In genomic region chr1:34751128-34751527, GRCm38 (mm10) we compare ENCODE assay signal across 8 mouse cellular contexts.
A peak's percentile ranks its signal among the peaks of the same experiment; 100 is the strongest.
DNase-seq lines count a peak whose midpoint lies in the region; ATAC-seq lines count a peak whose summit lies in the region.

No protein-coding gene starts in this region.

- intact Hi-C loops in heart, postnatal 36 days (cut with DNase I), result no loop called here

- H3K9ac ChIP-seq in heart, embryonic 12.5 days, result peak overlapping the region; percentile 73
- H3K9ac ChIP-seq in hindbrain, embryonic 12.5 days, result peak overlapping the region; percentile 82
- peak overlapping the region; percentile 92 for H3K9ac ChIP-seq in midbrain, embryonic 16.5 days (ENCODE audit: low read depth, low read length)

- WGBS in heart, embryonic 12.5 days, result 7% methylated on average over 5 of the region's 6 CpGs
- WGBS in hindbrain, embryonic 12.5 days, result 4% methylated on average over 5 of the region's 6 CpGs
- 0% methylated on average over 5 of the region's 6 CpGs for WGBS in midbrain, embryonic 16.5 days

- H3K9me3 ChIP-seq in heart, embryonic 12.5 days (replicated peaks), result no peaks in the 10 kb centered on the region
- H3K9me3 ChIP-seq in hindbrain, embryonic 12.5 days (replicated peaks), result no peaks in the 10 kb centered on the region
- H3K9me3 ChIP-seq in midbrain, embryonic 16.5 days (replicated peaks; ENCODE audit: control insufficient read depth, low read length, poor library complexity, severe bottlenecking), result no peaks in the 10 kb centered on the region

- H3K36me3 ChIP-seq in heart, embryonic 12.5 days, result no peaks in the 10 kb centered on the region
- no peaks in the 10 kb centered on the region for H3K36me3 ChIP-seq in hindbrain, embryonic 12.5 days
- H3K36me3 ChIP-seq in midbrain, embryonic 16.5 days (ENCODE audit: control insufficient read depth, insufficient read depth, low read length), result no peaks in the 10 kb centered on the region

- H3K4me3 ChIP-seq in heart, embryonic 12.5 days, result peak overlapping the region; percentile 63
- H3K4me3 ChIP-seq in hindbrain, embryonic 12.5 days, result peak overlapping the region; percentile 81
- H3K4me3 ChIP-seq in midbrain, embryonic 16.5 days (ENCODE audit: low read depth, low read length), result peak overlapping the region; percentile 77

- peaks cover 26% of the 10 kb centered on the region for H3K4me1 ChIP-seq in heart, embryonic 12.5 days (replicated peaks)
- H3K4me1 ChIP-seq in hindbrain, embryonic 12.5 days, result peaks cover 22% of the 10 kb centered on the region
- peaks cover 18% of the 10 kb centered on the region for H3K4me1 ChIP-seq in midbrain, embryonic 16.5 days (ENCODE audit: control insufficient read depth, insufficient read depth, low read length)

- peaks cover 71% of the 10 kb centered on the region for H3K27me3 ChIP-seq in heart, embryonic 12.5 days (replicated peaks)
- H3K27me3 ChIP-seq in hindbrain, embryonic 12.5 days, result peaks cover 32% of the 10 kb centered on the region
- no peaks in the 10 kb centered on the region for H3K27me3 ChIP-seq in midbrain, embryonic 16.5 days (ENCODE audit: control insufficient read depth, insufficient read depth, low read depth, low read length)

- ATAC-seq in heart, embryonic 12.5 days (ENCODE audit: insufficient number of reproducible peaks, low FRiP score), result no peak
- ATAC-seq in hindbrain, embryonic 12.5 days (ENCODE audit: low FRiP score), result no peak; the same call in none of the 2 replicates
- peak; percentile 16; the same call in 1 of the 2 replicates for ATAC-seq in midbrain, embryonic 16.5 days

- no peak overlapping the region for H3K27ac ChIP-seq in heart, embryonic 12.5 days (ENCODE audit: poor library complexity, severe bottlenecking)
- no peak overlapping the region for H3K27ac ChIP-seq in hindbrain, embryonic 12.5 days
- H3K27ac ChIP-seq in midbrain, embryonic 16.5 days (ENCODE audit: low read length), result 0 out of 2 replicates have a peak overlapping the region, but pooled peaks have one; percentile 74

- H3K4me2 ChIP-seq in heart, embryonic 12.5 days, result peak overlapping the region; percentile 99
- peak overlapping the region; percentile 98 for H3K4me2 ChIP-seq in hindbrain, embryonic 12.5 days (replicated peaks)
- H3K4me2 ChIP-seq in midbrain, embryonic 16.5 days (ENCODE audit: low read length), result peak overlapping the region; percentile 95

- DNase-seq in heart, postnatal 36 days, result no peak
- peak; percentile 35 to 38 for DNase-seq in cerebellum, adult 18-20 months
- no peak for DNase-seq in frontal cortex, postnatal 25 days (ENCODE audit: low spot score in 2 of 2)
- DNase-seq in urinary bladder, postnatal 25 days (ENCODE audit: low spot score), result no peak
- DNase-seq in thymus, postnatal 25 days, result no peak

Comparison
In these comparisons a context has a peak if more than half of its experiments do, and no peak if none do; other contexts are left out.
1. DNase-seq: peak in cerebellum, adult 18-20 months (2 of 2); none in heart, postnatal 36 days (0 of 2), frontal cortex, postnatal 25 days (0 of 2), urinary bladder, postnatal 25 days (single experiment) and thymus, postnatal 25 days (single experiment).
2. Peak in every context shown above with its lines, with median percentiles within 50 percentile points of each other: H3K4me2 ChIP-seq, H3K4me3 ChIP-seq and H3K9ac ChIP-seq.